Mouse (Mus musculus): ENCODE results near the gene Lamc1.

The Lamc1 gene

DNA sequence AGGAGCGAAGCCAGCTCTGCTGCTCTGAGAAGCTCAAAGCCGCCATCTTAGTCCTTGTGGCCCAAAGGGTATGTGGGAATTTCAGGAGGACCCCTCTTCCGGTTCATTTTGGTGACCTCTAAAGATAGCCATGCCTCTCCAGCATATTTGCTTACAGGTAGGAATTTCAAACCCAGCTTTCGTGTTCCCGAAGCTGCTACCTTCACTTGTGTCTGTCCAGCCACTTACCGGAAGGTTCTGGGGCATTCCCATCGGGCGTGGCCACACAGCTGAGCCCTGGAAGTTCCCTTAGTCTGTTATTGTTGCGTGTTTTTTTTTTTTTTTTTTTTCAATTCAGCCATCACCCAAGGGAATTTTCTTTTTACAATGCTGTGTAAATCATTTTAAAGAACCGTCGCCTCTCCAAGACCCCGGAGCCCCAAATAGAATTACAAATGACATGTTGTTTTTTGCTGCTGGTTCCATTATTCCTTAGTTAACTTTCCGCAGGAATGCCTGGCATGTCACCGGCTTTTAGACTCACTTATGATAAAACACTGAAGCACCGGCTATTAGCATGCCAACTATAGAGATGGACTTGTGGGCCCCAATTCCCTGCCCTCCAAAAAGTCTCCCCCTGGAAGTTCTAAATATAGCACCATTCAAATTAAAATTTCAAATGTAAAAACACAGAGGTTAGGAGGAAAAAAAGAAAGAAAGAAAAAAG is 141.2 kb downstream of the Lamc1 start:
- no peak for DNase-seq (ENCODE audit: low read depth)

DNA sequence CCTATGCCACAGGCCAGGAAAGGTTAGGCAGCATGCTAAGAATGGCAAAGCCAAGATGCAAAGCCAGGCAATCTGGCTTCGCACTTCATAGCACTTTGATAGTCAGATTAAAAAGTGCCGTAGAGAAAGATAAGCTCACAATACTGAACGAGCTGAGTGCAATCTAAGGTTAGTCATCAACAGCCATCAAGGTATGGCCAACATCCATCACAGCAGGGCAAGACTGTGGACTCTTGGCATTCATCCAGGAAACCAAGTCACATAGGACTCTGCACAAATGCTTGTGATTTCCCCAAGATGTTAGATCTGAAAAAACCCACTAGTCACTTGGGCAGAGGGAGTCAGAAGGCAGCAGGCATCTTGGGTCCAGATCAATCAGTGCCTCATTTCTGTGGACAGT is 144.5 kb downstream of the Lamc1 start:
- no peak for DNase-seq (ENCODE audit: low read depth)

DNA sequence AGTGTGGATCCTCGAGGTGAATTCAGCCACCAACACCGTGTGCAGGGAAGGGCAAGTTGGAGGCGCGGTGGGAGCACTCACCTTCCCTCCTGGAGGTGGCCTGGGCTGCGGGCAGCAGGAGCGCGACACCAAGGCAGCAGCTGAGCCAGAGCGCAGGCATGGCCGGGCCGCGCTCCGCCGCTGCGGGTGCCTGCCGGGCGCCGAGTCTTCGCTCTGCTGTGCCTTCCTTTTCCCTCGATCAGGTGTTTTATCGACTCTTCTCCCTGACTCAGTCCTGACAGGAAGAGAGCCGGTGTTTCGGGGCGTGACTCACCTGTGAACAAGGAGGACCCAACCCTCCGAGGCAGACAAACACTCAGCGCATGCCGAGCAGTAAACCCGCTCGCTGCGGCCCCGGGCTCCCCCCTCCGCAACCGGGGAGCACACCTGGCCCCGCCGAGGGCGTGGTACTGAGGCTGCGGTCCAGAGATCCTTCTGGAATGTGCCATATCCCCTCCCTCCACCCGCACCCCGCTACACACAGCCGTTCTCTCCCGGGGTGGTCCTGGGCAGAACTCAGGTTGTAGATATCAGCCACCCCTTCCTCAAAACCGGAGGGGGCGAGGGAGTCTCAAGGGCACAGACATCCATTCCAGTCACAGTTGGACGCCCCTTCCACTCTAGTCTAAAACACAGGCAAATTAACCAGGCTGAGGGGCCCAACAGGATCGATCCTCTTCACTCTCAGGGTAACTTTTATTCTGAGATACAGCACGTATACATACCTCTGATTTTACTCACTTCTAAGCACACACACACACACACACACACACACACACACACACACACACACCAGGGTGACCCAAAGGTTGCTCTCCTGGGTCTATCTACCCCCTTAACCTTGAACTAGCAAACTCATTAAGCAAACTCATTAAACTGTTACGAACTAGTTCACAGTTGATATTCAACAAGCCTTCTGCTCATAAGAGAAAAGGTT is 146.5 kb downstream of the Lamc1 start, which contains the start of gene Lamc2:
Gene Lamc2 (minus strand): TSS at position 620 of the 976 bp plus-strand sequence.
- DNase-seq (ENCODE audit: low read depth): peak; percentile 26

DNA sequence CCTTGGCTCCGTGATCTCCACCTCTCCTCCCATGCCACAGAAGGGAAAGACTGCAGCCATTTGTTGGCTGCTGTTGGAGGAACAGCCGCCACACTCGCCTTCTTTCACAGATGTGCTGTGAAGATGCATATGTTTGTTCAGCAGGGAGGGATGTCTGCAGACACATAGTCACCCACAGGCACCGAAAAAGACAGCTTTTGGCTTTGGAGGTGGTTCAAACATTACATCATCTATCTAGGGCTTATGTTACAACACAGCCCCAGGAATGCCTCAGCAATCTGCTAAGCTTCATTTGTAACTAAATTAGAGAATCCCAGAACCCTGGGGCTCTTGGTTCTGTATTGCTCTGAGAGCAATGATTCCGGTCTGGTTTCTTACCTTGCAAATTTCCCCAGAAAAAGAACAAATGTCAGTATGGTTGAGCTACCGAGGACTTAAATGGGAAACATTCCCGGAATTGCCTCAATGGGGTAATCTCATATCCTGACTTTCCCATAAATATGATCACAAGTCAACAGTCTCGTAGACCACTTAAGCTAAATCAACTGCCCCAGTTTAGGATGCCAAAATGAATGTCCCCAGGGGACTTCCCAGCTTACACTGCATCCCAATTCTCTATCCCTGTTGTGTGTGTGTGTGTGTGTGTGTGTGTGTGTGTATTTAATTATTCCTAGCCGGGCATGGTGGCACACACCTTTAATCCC is 151.8 kb downstream of the Lamc1 start:
- no peak for DNase-seq (ENCODE audit: low read depth)

DNA sequence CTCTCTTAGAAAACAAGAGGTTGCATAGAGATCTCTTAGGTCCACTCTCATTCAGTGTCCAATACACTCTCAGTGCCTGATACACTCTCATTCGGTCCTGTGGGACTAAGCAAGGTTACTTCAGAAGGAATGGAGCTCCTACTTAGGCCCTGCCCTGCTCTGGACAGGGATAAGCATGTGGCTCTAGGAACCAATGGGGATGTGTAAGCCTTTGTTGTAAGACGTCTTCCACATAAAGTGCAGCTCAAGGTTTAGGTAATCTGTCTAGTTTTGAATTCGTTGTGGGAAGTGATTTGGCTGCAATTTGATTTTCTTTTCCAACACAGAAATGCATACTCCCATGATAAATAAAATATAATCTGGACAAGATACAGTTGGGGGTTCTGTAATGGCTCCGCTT is 152.4 kb downstream of the Lamc1 start:
- no peak for DNase-seq (ENCODE audit: low read depth)

DNA sequence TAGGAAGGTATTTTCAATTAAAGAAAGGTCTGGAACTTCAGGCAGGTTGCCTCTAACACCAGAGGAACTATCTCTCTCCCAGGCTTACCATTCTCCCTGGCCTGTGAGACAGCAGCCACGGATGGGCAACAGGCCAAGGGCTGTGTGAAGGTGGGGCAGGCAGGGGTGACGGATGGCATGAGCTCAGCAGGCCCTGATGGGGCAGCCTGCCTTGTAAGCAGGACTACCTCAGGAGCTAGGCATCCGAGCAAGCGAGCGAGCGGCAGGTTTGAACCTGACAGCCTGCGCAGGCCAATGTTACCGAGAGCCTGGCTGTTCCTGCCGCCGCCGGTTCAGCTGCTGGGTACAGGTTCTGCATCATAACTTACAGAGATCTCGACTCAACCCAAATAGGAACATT is 157.8 kb downstream of the Lamc1 start:
- DNase-seq (ENCODE audit: low read depth): no peak

DNA sequence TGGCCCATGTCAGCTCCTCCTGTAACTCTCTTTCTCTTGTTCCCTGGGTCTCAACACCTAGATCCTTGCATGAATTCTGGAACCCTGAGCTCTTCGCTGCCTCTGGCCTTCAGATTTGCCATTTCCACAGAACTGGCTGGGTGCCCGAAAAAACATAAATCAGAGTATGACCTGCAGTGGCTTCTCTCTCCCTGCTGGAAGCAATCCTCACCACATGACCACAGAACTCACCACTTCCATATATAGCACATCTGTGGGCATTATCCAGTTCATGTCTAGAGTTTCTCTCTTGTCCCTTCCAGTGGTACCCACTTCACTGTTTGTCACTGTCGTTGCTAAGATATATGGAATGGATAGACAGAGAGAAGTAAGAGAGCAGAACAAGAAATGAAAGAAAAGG is 159.3 kb downstream of the Lamc1 start:
- DNase-seq (ENCODE audit: low read depth): no peak

DNA sequence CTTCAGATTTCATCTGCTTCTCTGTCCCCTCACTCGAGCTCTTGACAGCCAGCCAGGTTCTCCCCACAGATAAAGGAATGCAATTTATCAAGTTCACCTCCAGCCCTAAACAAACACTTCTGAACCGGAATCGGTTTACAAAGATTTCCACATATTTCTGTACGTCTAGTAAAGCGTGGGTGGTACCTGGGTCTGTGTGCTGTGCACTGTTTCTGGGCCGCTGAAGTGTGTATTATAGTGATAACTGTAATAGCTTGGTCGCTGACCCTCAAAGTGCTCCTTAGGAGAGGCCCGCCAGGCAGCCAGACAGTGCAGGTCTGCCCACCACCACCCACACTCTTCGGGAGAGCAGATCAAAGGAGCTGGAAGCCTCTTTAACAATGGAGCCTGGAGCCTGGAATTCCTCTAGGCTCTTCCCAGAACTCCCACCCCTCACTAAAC is 160.3 kb downstream of the Lamc1 start:
- no peak for DNase-seq (ENCODE audit: low read depth)

DNA sequence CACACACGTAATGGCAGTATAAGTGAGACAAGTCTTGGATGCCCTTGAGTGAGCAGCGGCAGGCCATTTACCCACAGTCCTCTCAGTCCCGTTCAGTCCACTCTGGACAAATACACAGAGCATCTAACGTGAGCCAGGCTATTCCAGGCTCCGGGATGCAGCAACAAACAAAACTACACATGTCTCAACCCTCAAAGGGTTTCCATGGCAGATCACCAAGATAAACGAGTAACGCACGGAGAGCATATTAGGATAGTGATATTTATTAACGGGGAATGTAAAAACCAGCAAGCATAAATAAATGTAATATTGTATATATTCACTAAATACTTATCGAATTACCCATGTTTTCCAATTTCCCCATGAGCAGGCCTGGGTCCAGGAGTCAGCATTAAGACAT is 161.6 kb downstream of the Lamc1 start:
- no peak for DNase-seq (ENCODE audit: low read depth)
